Mouse (Mus musculus) right cerebral cortex, postnatal 4 days (tissue): Measurements from ENCODE around the gene Wdr70.
"Not testable (repeated sequence)": the region's sequence is repeated elsewhere in the genome, so short reads cannot be mapped to it uniquely, and the experiment has no call there.

Source experiments
- DNase-seq: peaks from one replicate; pipeline ENCODE4 v3.0.0-alpha.2; 2022

The Wdr70 gene

DNA sequence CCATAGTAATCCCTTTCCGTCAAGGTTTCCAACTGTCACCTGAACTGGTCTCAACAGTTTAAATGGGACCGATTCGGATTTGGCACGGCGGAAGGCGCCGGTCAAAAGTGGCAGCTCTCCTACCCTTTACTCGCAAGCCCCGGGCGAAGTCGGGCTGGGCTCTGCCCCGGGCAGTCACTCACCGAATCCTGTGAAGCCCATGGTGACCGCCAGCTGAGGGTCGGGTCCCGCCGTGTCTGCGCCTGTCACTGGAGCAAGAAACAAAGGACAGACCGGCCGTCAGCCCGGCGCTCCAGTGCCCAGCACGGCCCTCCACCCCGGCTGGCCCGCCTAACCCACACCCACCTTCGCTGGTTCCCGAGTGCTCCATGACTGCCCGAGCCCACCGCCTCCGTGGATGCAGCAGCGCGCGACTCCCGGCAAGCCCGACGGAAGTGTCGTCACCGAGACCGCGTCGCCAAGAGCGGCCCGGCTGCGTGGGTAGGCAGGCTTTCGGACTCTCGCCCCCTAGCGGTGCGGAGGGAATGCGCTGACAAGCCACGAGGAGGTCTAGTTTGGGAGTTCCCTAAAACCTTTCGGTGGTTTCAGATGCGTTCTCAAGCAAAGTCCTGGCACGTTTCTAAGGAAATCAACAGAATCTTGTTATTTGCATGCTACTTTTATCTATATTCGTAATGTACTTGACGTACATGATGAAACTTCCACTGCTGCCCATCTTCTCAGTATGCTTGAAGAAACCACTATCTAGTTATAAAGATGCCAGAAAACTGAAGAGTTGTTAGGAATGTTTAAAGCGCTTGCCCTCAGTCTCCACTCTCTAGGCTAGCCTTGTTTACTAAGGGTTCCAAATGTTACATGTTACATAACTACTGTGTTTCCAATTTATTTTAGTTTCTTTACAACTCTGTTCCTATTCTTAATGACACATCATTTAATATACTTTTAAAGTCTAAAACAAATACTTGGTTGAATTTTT, at the start of gene Wdr70:
TSS of gene Wdr70 (minus strand) at position 436 of the 976 bp plus-strand sequence.
- peak; percentile 99 for DNase-seq

DNA sequence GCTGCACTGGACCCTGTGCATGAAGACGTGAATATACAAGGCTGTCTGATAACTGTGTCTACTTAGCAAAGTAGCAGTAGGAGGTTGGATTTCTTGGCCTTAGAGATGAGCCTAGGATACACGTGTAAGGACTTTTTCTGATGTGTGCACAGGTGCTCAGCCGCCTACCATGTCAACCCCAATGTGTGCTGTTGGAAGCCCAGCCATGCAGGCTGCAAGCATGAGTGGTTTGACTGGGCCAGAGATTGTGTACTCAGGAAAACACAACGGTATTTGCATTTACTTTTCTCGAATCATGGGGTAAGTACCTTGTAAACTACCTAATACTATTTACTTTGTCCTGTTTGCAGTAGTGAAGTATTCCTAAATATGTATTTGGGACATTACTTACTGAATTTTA, 36.6 kb upstream of the Wdr70 start:
- no peak for DNase-seq

DNA sequence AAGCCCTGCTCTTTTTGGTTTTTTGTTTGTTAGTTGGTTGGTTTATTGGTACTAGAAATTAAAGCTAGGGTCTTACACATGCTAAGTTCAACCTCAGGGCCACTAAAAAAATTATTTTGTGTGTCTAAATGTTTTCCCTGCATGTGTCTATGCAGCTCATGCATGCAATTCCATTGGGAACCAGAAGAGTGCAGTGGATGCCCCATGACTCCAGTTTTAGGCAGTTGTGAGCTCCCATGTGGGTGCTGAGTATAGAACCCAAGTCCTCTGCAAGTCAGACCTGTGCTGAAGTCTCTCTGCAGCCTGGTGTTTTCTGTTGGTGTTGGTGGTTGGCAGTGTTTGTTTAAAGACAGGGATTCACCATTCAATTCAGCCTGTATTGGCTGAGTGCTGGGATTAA, 32.8 kb upstream of the Wdr70 start:
- DNase-seq: no peak

DNA sequence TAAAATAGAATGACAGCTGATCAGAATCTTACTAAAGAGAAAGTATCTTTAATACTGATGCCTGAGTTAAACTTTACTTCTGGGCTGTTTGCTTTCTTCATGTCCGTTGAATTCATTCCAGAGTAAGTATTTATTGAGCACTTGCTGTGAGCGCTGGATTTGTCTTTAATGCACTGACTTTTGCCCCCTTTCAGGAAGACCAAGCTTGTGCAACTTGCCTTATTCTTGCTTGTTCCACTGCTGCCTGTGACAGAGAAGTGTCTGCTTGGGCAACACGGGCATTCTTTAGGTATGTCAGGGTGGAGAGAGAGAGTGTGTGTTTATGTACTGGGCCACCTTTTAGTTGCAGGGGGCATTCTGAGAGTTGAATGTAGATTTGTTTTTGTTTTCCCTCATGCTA, 32.3 kb upstream of the Wdr70 start:
- no peak for DNase-seq

DNA sequence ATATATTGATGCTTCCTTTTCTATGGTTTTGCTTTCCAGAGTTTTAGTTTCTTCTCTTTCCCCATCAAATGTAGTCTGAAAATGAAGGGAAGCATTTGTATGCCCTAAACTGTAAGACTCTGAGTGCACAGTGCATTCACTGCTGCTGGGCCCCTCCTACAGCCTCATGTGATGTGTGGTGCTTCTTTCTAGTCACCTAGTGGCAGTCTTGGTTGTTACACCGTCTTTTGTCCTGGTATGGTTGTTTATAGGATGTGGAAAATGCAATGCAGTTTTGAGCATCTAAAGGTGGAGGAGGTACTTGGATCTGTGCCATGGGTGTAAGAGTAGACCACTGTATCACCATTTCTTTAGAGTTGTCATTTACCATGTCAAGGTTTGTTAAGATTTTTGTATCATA, 30.3 kb upstream of the Wdr70 start:
- no peak for DNase-seq

DNA sequence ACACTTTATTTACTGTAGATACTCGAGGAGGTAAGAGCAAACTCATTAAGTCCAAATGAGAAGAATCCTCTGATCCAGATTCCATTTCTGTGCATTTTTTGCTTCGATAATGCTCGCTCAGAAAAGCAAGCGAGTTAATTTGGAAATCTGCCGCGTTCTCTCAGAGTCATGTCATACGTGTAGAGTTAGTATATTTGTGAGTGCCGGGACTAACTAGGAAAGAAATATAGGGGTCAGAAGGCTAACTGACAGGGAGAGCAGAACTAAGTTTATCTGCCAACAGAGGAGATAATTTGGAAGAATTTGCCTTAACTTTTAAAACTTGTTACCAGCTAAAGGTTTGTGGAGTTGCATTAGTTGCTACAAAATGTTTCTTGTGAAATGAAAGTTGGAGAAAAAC, 10.8 kb upstream of the Wdr70 start:
- no peak for DNase-seq

DNA sequence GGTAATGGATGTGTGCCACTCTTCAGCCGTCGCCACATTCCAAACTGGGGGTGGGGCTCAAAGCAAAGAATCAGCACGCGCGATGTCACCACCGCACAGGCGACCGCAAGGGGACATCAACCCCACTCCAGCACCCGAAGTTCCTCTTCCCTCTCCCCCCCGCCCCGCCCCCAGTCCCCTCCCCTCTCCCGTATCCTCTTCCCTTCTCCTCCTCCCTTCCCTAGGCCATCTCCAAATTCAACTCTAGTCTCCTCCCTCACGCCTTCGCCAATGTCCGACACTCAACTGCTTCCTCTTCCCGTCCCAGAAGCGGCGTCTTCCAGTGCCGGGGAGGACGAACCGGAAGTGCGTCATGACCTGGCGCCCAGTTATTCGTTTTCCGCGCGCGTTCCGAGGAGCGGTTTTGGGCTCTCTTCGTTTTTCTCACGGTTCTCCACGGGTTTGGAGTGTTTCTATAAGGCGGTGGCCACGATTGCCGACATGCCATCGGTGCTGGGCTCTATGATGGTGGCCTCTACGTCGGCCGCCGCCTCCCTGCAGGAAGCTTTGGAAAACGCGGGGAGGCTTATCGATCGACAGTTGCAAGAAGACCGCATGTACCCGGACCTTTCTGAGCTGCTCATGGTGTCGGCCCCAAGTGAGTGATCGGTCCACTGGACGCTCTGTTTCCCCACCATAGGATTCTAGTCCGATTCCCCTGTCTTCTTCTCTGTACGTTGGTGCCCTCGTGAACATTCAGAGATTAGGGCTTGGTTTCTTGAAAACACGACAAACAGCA, 10.1 kb upstream of the Wdr70 start, which contains the start of gene Nup155:
TSS of gene Nup155 (plus strand) at position 308 of the 778 bp plus-strand sequence.
- peak; percentile 91 for DNase-seq

DNA sequence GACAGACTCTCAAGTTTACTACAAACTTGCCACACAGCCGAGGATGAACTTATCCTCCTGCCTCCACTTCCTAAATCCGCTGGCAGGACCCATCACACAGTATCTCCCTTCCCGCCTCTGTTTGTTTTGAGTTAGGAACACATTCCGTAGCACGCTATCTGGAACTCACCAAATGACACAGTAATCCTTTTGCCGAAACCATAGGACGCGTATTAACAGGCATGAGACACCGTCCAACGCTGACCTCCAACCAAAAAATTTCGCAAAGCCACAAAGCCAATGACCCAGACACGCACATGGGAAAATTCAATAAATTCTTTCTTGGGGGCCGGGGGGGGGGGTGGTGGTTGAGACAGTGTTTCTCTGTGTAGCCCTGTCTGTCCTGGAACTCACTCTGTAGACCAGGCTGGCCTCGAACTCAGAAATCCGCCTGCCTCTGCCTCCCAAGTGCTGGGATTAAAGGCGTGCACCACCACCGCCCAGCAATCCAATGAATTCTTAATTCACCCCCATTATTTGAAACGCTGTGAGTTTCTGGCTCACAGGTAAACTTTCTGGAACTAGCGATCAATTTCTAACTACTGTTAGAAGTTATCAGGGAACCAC, 9.5 kb upstream of the Wdr70 start:
- no peak for DNase-seq

DNA sequence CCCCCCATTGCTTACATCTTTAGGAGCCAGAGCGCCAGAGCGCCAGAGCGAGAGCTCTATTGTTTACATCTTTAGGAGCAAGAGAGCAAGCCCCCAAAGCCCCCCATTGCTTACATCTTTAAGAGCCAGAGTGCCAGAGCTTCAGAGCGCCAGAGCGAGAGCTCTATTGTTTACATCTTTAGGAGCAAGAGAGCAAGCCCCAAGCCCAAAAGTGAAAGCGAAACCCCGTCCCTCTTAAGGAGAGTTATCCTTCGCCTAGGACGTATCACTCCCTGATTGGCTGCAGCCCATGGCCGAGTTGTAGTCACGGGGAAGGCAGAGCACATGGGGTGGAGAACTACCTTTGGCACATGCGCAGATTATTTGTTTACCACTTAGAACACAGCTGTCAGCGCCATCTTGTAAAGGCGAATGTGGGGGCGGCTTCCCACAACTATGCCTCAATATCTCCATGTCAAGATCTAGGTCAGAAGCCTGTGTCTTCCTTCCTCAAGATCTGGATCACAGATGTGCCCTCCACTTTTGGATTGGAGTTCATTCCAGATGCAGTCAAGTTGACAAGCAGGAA, 3.0 kb upstream of the Wdr70 start:
- DNase-seq: not testable (repeated sequence)

DNA sequence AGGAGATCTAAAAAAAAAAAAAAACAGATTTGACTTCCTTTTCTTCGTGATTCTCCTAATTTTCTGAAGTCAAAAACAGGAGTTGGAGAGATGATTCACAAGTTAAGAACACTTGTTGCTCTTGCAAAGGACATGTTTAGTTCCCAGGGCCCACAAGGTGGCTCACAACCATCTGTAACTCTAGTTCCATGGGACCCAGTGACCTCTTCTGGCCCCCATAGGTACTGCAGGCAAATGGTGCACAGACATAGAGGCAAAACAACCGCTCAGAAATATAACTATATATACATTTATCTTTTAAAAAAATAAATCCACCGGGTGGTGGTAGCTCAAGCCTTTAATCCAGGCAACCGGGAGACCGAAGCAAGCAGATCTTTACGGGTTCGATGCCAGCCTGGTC, 1.2 kb downstream of the Wdr70 start:
- DNase-seq: peak; percentile 58

DNA sequence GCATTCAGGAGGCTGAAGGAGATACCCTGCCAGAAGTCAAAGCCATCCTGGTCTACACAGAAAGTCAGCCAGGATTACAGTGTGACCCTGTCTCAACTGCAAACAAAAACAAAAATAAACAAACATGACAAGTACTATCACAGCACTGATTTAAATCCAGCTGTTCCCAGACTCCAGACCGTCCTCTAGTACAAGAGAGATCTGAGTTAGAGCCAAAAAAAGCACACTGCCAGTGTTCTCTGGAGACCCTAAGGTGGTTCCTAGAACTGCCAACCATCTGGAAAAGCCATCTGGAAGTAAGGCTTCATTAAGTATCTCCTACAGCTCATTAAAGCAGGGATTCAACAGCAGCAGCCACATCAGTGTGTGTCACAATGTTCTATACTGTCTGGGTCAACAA, 6.3 kb downstream of the Wdr70 start:
- DNase-seq: not testable (repeated sequence)

DNA sequence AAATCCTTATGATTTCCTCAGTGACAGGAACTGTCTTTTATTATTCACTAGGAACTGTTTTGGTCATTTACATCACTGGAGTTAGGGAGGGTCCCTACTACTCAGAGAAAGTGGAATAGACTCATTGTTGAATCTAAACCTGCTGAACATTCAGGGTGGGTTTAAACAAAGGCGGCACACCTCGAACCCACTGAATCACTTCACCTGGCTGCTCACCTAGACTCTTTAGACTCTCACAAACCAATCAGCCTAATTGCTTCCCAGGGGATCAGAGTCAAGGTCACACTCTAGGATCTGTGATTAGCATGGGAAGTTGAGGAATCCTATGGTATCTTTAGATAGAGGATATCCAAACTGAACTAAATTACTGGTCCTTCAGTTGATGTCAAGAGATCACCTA, 8.3 kb downstream of the Wdr70 start:
- no peak for DNase-seq

DNA sequence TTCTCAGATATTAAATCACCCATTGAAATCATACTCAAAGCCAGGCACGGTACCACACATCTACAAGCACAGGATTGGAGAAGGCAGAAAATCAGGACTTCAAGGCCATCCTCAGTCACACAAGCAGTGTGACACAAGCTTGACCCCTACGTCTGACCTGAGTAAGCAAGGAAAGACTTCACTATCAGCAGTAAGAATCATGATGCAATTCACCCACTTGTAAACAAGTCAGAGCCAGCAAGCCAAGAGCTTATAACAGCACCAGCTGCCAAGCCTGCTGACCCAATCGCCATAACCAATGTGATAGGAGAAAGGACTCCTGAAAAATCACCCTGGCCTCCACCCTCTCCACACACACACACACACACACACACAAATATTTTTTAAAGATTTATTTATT, 10.3 kb downstream of the Wdr70 start:
- DNase-seq: no peak

DNA sequence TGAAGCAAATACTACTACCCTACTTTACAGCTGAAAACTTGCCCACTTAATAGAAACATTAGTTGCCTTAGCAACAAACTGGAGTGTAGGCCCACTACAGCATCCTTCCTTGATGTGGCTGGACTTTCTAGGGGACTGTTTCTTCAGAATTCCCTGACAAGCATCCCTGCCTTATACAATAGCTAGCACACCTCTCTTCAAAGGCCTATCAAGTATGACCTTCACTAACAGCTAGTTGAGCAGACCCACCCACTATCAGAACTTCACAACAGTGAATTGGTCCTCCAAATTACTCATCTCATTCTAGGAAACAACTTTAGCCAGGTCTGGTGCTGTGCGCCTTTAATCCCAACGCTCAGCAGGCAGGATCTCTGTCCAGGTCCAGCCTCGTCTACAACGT, 11.7 kb downstream of the Wdr70 start:
- no peak for DNase-seq

DNA sequence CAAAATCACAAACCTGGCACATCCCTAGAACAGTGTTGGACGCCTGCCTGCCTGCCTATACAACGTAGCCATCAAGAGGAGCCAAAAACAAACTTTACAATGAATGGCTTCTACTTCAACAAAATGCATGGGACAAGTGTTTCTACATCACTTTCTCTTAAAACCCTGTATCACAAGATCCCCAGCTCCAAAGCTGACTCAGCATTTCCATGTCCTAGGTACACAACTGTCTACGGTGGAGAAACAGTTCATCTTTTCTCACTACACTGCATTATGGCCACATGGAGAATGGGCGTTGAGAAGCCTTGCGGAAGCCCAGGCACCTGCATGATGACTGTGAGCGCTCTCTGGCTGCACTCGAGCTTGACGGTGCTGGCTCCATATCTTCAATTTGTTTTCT, 16.9 kb downstream of the Wdr70 start:
- DNase-seq: no peak

DNA sequence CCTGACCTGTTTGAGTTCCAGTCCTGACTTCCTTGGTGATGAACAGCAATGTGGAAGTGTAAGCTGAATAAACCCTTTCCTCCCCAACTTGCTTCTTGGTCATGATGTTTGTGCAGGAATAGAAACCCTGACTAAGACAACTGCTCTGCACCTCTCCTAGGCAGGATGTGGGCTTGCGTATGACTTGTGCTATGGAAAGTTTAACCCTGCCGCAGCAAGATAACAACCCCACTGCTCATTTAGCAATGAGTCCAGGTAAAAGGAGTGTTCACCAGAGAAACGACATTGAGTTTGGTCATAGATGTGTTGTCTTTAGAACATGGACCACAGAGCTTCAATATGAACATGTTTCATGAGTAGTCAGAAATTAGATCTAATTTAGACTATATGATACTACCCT, 25.9 kb downstream of the Wdr70 start:
- not testable (repeated sequence) for DNase-seq

DNA sequence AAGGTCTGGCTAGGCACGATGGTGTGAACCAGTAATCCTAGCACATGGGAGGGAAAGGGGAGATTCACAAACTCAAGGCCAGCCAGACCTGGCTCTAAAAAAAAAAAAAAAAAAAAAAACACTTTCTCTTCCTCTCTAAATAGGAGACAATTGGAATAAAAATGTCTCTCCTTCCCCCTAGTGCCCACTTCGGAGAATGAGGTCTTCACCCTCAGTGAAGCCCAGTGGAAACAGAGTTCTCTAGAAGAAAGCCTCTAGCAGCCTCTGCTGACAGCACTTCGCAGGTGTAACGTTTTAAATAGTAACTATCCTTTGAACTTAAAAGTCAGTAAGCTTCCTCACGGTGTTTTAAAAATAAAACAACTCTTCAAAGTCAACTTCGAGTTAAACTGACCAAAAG, 33.8 kb downstream of the Wdr70 start:
- no peak for DNase-seq

DNA sequence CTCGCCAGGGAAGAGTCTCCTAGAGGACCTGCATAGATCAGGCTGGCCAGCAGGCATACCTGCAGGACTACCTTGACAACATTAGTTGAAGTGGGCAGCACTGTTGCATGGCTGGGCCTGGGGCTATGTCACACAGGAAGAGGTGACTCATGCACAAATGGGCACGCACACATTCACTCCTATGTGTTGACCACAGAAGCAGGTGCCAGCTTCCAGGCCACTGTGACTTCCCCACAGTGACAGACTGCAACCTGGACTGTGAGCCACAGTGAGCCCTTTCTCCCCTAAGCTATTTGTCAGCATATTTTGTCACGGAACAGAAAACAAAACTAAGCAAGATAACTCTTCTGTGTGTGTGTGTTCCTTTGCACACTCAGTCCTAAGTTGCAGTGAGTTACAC, 47.8 kb downstream of the Wdr70 start:
- no peak for DNase-seq

DNA sequence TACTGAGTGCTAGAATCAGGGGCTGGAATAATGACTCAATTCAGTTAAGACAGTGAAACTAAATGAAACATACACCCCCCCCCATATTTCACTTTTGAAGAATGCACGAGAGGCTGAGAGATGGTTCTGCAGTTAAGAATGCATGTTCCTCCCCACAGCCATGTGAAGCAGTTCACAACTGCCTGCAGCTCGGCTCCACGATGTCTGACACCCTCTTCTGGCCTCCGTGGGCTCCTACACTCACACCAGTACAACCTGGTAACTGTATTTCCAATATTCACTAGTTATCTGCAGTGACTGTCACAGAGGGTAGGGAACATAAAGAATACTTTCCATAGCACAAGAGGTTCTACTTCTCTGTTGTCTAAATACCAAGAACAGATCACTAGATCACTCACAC, 59.2 kb downstream of the Wdr70 start:
- DNase-seq: no peak

DNA sequence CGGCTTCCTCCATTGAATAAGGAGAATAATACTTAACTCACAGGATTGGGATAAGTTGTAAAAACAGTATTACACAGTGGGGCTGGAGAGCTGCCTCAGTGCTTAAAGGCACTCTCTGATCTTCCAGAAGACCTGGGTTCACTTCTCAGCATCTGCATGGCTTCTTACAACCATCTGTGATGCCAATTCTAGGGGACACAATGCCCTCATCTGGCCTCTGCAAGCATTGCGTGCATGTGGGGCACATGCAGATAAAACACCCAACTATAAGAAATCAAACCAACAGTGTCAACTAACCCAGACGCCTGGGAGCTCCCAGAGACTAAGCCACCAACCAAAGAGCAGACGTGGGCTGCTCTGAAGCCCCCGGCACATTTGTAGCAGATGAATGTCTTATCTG, 60.6 kb downstream of the Wdr70 start:
- no peak for DNase-seq

DNA sequence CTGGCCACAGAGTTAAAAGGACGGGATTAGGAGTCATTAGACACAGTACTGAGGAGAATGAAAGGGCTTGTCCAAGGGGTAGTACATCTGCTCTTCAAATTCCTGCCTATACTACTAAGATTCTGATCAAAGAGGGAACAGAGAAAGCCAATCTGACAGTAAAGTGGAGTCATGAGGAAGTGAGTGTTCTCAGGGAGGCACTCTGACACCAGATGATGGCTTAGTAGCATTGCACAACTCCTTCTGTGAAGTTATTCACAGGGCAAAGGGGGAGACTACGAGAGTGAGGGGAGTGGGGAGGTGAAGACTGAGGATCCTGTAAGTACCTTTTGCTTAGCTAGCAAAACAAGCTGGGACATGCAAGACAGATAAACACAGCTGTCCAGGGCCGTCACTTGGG, 61.2 kb downstream of the Wdr70 start:
- DNase-seq: no peak

DNA sequence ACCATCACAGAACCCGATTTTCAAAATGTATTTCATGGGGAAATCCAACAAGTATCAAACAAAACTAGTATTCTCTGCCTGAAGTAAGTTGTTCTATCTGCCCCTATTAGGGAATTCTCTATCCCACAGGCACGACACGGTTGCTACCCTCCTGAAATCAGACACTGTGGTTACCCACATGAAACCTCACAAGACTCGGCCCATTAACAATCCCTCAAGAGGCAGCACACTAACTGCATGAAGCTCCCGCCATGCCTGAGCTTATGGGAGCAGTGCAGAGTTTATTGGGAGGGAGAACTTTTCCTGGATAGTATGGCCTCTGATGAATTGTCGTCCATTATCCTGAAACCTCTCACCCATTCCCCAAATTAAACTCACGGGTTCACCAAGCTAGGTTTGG, 67.8 kb downstream of the Wdr70 start:
- DNase-seq: no peak

DNA sequence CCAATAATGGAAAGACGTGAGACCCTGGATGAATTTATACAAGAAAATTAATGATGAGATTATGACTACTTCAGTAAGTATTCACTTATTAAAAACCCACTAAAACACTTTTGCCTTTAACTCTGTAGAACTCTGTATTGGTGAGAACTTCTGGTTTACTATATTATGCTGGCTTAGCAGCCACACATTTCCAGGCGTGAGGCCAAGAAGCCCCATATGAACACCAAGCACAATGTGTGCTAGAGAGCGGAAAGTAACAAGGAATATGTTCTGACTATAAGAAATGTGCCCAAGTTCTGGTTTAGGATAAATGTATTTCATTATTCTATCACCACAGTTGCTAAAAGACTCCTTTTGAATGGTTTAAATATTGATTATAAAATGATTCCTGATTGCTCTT, 68.4 kb downstream of the Wdr70 start:
- DNase-seq: peak; percentile 78
